Mouse (Mus musculus) midbrain, embryonic 11.5 days (tissue): ENCODE data around the gene Ptpn18. TPM values are rescaled to one million over a fixed set of nuclear protein-coding genes. Genes with fewer than 3 reads are reported as not detected.

Experiments
- ATAC-seq: fragments of 200-750 bp; cut with Nextera tagmentation; 2 replicates; pipeline ENCODE4 v1.8.0; 2017; ENCODE audit warnings: moderate TSS enrichment, moderate library complexity; ENCODE audit not compliant: low FRiP score
- DNase-seq: peaks from one replicate; pipeline ENCODE4 v3.0.0; 2015; ENCODE audit warnings: low spot score; ENCODE audit errors: missing footprints
- H3K27ac ChIP-seq: fragments of 300-500 bp; sonication (generic); 2 replicates; pipeline ENCODE4 v1.5.1; 2014; ENCODE audit warnings: low read depth, low read length
- H3K27me3 ChIP-seq: fragments of 300-500 bp; sonication (generic); 2 replicates; pipeline ENCODE4 v1.6.1; 2014; ENCODE audit warnings: mild to moderate bottlenecking, low read length, moderate library complexity, mixed read lengths; ENCODE audit not compliant: control insufficient read depth, insufficient read depth
- H3K36me3 ChIP-seq: fragments of 300-500 bp; sonication (generic); 2 replicates; pipeline ENCODE4 v1.6.1; 2014; ENCODE audit warnings: mild to moderate bottlenecking, low read length, moderate library complexity, mixed read lengths; ENCODE audit not compliant: control insufficient read depth, insufficient read depth
- H3K4me1 ChIP-seq: fragments of 300-500 bp; sonication (generic); 2 replicates; pipeline ENCODE4 v1.6.1; 2014; ENCODE audit warnings: low read length; ENCODE audit not compliant: control insufficient read depth, insufficient read depth
- H3K4me2 ChIP-seq: fragments of 300-500 bp; sonication (generic); 2 replicates; pipeline ENCODE4 v1.6.1; 2014; ENCODE audit warnings: mild to moderate bottlenecking, moderate library complexity
- H3K4me3 ChIP-seq: fragments of 300-500 bp; sonication (generic); 2 replicates; pipeline ENCODE4 v1.5.1; 2014; ENCODE audit warnings: low read depth, low read length
- H3K9ac ChIP-seq: fragments of 300-500 bp; sonication (generic); 2 replicates; pipeline ENCODE4 v1.6.1; 2014; ENCODE audit warnings: low read length
- H3K9me3 ChIP-seq: fragments of 300-500 bp; sonication (generic); 2 replicates; pipeline ENCODE4 v1.6.1; 2016; ENCODE audit warnings: low read length; ENCODE audit not compliant: control insufficient read depth
- WGBS: fragments of 180-500 bp; shearing (Covaris S2); extraction: QIAGEN DNeasy Blood & Tissue Kit; methylation state at CpG from one replicate; pipeline ENCODE4 v1.1.7; 2014; 5-methylcytosine and 5-hydroxymethylcytosine counted together
- polyA plus RNA-seq: library from polyadenylated mRNA; unstranded; fragments of >200 nt; fragmentation: Nextera tagmentation; extraction: Ambion mirVana; gene quantifications from 2 replicates; pipeline ENCODE4 v1.2.1, GENCODE M21; 2014

Ptpn18 gene
- polyA plus RNA-seq, 1 experiment from 2014 or later: 7.3 TPM

- Histone ChIP-seq H3K9me3 (no peaks in the 10 kb centered on the region), H3K4me3 (no peak overlapping the region), H3K4me1 (no peaks in the 10 kb centered on the region), H3K36me3 (no peaks in the 10 kb centered on the region), H3K27me3 (no peaks in the 10 kb centered on the region; the same call in 1 of the 2 replicates), H3K9ac (no peak overlapping the region), H3K4me2 (no peak overlapping the region), H3K27ac (no peak overlapping the region)
- ATAC-seq (no peak), DNase-seq (no peak)
- 78% methylated on average over 11 of the region's 11 CpGs for WGBS
Observed at GRCm38 (mm10) chr1:34478891-34479655, 19.5 kb downstream of the Ptpn18 start.

- Histone ChIP-seq H3K9me3 (no peaks in the 10 kb centered on the region), H3K4me2 (no peak overlapping the region), H3K36me3 (no peaks in the 10 kb centered on the region), H3K9ac (no peak overlapping the region), H3K4me1 (no peaks in the 10 kb centered on the region), H3K27ac (no peak overlapping the region), H3K27me3 (no peaks in the 10 kb centered on the region), H3K4me3 (no peak overlapping the region)
- ATAC-seq (no peak), DNase-seq (no peak)
- WGBS: 88% methylated on average over 5 of the region's 5 CpGs
Observed at GRCm38 (mm10) chr1:34480801-34481200, 21.2 kb downstream of the Ptpn18 start.

DNA sequence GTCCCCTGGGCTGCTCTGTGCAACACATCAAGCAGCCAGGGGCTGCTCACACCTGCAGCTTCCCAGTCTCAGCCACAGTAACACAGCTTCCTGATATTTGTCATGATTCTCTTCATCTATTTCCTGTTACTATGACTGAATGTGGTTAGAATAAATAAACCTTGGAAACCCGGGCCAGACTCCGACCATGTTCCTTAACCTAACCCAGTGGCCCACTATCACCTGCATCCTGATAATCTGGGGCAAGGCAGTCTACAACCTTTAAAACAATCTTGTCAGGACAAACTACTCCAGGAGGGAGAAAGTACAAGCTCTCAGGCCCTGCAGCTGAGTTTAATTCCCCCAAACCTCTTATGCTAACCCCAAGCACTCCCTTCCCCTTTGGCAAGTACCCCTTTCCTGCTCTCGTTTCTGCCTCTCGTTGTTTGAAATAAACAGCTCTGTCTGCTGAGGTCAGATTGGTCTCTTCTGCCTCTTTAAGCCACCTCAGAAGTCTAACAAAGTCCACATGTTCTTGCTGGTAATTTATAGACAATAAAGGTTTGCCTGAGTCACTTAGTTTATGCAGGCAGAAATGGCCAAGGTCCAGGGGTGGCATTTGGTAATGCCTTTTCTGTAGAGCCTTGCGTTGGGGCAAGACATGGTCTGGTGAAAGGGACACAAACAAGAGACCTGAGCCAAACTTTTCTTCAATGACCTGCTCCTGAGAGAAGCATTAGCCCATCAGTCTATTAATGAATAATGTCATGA lies 22.5 kb downstream of the Ptpn18 start:
- Histone ChIP-seq H3K9me3 (no peaks in the 10 kb centered on the region), H3K4me2 (no peak overlapping the region), H3K27ac (no peak overlapping the region), H3K4me1 (no peaks in the 10 kb centered on the region), H3K27me3 (no peaks in the 10 kb centered on the region), H3K4me3 (no peak overlapping the region), H3K36me3 (no peaks in the 10 kb centered on the region), H3K9ac (no peak overlapping the region)
- WGBS: 82% methylated on average over 5 of the region's 5 CpGs
- ATAC-seq: no peak
- DNase-seq: no peak

GRCm38 (mm10) chr1:34484470-34484869 lies 24.9 kb downstream of the Ptpn18 start:
- H3K9me3 ChIP-seq: no peaks in the 10 kb centered on the region
- H3K36me3 ChIP-seq: no peaks in the 10 kb centered on the region
- no peak overlapping the region for H3K4me2 ChIP-seq
- H3K27me3 ChIP-seq: no peaks in the 10 kb centered on the region
- no peak overlapping the region for H3K4me3 ChIP-seq
- no peak overlapping the region for H3K9ac ChIP-seq
- WGBS: 75% methylated on average over 10 of the region's 10 CpGs
- no peaks in the 10 kb centered on the region for H3K4me1 ChIP-seq
- ATAC-seq (no peak), DNase-seq (no peak)
- H3K27ac ChIP-seq: no peak overlapping the region

GRCm38 (mm10) chr1:34485461-34486188 lies 26.1 kb downstream of the Ptpn18 start:
- Histone ChIP-seq H3K27ac (no peak overlapping the region), H3K9me3 (no peaks in the 10 kb centered on the region), H3K4me2 (peak overlapping the region; percentile 47), H3K4me1 (no peaks in the 10 kb centered on the region), H3K4me3 (peak overlapping the region; percentile 15), H3K9ac (peak overlapping the region; percentile 45), H3K36me3 (no peaks in the 10 kb centered on the region), H3K27me3 (no peaks in the 10 kb centered on the region)
- WGBS: 11% methylated on average over 25 of the region's 25 CpGs
- DNase-seq (peak; percentile 89), ATAC-seq (0 out of 2 replicates have a peak, but pooled peaks have one; percentile 44)

DNA sequence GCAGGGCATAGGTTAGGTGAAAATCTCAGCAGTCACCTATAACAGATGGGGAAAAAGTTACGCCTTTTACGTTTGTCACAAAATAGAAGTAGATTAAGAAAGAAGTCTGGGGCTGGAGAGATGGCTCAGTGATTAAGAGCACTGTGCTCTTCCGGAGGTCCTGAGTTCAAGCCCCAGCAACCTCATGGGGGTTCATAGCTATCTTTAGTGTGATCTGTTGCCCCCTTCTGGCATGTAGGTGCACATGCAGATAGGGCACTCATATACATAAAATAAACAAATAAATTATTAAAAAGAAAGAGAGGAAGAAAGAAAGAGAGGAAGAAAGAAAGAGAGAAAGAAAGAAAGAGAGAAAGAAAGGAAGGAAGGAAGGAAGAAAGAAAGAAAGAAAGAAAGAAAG lies 27.8 kb downstream of the Ptpn18 start:
- no peak overlapping the region for H3K27ac ChIP-seq
- H3K9me3 ChIP-seq: no peaks in the 10 kb centered on the region
- ATAC-seq: no peak
- no peaks in the 10 kb centered on the region for H3K36me3 ChIP-seq
- no peaks in the 10 kb centered on the region for H3K27me3 ChIP-seq
- H3K4me2 ChIP-seq: no peak overlapping the region
- no peak overlapping the region for H3K9ac ChIP-seq
- no peaks in the 10 kb centered on the region for H3K4me1 ChIP-seq
- DNase-seq: no peak
- H3K4me3 ChIP-seq: no peak overlapping the region
- 88% methylated on average over 3 of the region's 3 CpGs for WGBS

DNA sequence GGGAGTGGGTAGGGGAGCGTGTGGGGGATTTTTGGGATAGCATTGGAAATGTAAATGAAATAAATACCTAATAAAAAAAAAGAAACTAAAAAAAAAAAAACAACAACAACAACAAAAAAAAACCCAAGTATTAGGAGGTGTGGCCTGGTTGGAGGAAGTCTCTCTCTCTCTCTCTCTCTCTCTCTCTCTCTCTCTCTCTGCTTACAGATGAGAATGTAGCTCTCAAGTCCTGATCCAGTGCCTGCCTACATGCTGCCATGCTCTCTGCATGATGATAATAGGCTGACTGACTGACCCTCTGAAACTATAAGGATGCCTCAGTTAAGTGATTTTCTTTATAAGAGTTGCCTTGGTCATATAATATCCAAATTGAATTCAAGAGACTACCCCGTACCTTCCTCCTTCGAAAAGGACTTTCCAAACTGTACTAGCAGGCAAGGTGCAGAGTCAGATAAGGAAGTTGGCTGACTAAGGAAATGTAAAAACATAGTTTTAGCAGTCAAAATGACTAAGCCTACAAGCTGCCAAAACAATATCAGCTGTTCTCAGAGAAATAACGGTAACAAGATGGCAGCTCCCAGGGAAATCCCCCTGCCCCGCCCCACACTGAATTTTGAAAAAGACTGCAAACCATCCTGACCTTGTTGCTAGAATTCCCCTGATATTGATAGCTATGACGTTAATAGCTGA lies 30.4 kb downstream of the Ptpn18 start:
- Histone ChIP-seq H3K9ac (no peak overlapping the region), H3K9me3 (no peaks in the 10 kb centered on the region), H3K4me3 (no peak overlapping the region), H3K36me3 (no peaks in the 10 kb centered on the region), H3K27ac (no peak overlapping the region), H3K4me1 (no peaks in the 10 kb centered on the region), H3K27me3 (no peaks in the 10 kb centered on the region), H3K4me2 (no peak overlapping the region)
- DNase-seq (no peak), ATAC-seq (no peak)
- WGBS: 88% methylated on average over 6 of the region's 6 CpGs

DNA sequence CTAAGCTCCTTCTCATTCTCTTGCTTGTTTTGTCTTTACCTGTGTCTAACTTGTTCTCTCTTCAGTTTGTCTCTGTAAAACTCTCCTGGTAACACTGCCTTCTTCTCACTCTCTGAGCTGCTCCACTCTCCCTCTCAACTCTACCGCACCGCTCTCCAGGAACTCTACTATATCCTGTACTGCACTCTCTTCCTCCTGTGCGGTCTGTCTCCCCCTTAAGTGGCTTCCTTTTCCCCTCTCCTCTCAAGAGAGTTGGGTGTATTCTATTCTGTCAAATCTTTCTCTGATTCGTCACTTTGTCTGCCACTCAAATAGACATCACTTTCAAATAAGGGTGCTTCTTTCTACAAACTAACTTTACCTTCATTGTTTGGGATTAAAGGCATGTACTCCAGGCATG lies 31.9 kb downstream of the Ptpn18 start:
- Histone ChIP-seq H3K4me2 (no peak overlapping the region), H3K36me3 (no peaks in the 10 kb centered on the region), H3K9ac (no peak overlapping the region), H3K4me1 (no peaks in the 10 kb centered on the region), H3K4me3 (no peak overlapping the region), H3K9me3 (no peaks in the 10 kb centered on the region), H3K27ac (no peak overlapping the region), H3K27me3 (no peaks in the 10 kb centered on the region)
- WGBS: 87% methylated on average over 4 of the region's 4 CpGs
- DNase-seq (no peak), ATAC-seq (no peak)
